Mouse (Mus musculus) midbrain, embryonic 12.5 days (tissue): ENCODE results near the gene Tmem121b. TPM values are rescaled to one million over a fixed set of nuclear protein-coding genes. Genes with fewer than 3 reads are reported as not detected.

Source experiments
- ATAC-seq: fragments of 200-750 bp; cut with Nextera tagmentation; 2 replicates; pipeline ENCODE4 v1.8.0; 2017; ENCODE audit warnings: low read depth, moderate TSS enrichment, moderate library complexity; ENCODE audit not compliant: low FRiP score
- H3K27ac ChIP-seq: fragments of 300-500 bp; sonication (generic); replicated peaks from 2 replicates; pipeline ENCODE4 v1.5.1; 2016; ENCODE audit warnings: mild to moderate bottlenecking
- H3K27me3 ChIP-seq: fragments of 300-500 bp; sonication (generic); 2 replicates; pipeline ENCODE4 v1.6.1; 2016; ENCODE audit warnings: mild to moderate bottlenecking
- H3K36me3 ChIP-seq: fragments of 300-500 bp; sonication (generic); 2 replicates; pipeline ENCODE4 v1.6.1; 2016
- H3K4me1 ChIP-seq: fragments of 300-500 bp; sonication (generic); 2 replicates; pipeline ENCODE4 v1.6.1; 2016
- H3K4me2 ChIP-seq: fragments of 300-500 bp; sonication (generic); replicated peaks from 2 replicates; pipeline ENCODE4 v1.6.1; 2016; ENCODE audit warnings: mild to moderate bottlenecking, moderate library complexity
- H3K4me3 ChIP-seq: fragments of 300-500 bp; sonication (generic); 2 replicates; pipeline ENCODE4 v1.5.1; 2016; ENCODE audit warnings: mild to moderate bottlenecking
- H3K9ac ChIP-seq: fragments of 300-500 bp; sonication (generic); replicated peaks from 2 replicates; pipeline ENCODE4 v1.6.1; 2016; ENCODE audit warnings: mild to moderate bottlenecking, moderate library complexity
- H3K9me3 ChIP-seq: fragments of 300-500 bp; sonication (generic); 2 replicates; pipeline ENCODE4 v1.6.1; 2016; ENCODE audit warnings: mild to moderate bottlenecking
- WGBS: fragments of 180-500 bp; shearing (Covaris S2); methylation state at CpG from one replicate; pipeline ENCODE4 v1.1.7; 2016; 5-methylcytosine and 5-hydroxymethylcytosine counted together
- polyA plus RNA-seq: library from polyadenylated mRNA; unstranded; fragments of >200 nt; fragmentation: Nextera tagmentation; extraction: Ambion mirVana; gene quantifications from 2 replicates; pipeline ENCODE4 v1.2.1, GENCODE M21; 2016

Tmem121b gene
- polyA plus RNA-seq, 1 experiment from 2014 or later, result 2.5 TPM

DNA sequence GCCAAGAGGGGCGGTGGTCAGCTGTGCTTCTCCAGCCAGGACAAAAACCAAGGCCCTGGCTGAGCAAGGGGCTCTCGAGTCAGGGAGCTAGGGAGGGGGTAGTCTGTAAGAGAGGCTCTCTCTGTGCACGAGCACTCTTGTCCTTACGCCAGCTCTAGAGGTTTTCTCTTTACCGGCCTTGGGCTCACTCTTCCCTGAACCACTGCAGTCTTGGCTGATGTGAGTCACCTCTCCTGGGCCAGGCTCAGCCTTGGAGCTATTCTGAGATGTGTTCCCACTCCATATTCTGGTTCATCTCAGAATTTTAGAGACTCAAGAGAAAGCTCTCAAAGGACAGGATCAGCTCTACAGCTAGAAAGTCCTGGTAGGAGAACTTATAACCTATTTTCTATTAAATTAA, 23.7 kb upstream of the Tmem121b start:
- Histone ChIP-seq H3K4me2 (no peak overlapping the region), H3K27ac (no peak overlapping the region), H3K36me3 (peaks cover 63% of the 10 kb centered on the region), H3K4me1 (no peaks in the 10 kb centered on the region), H3K9ac (no peak overlapping the region), H3K9me3 (no peaks in the 10 kb centered on the region), H3K4me3 (no peak overlapping the region), H3K27me3 (no peaks in the 10 kb centered on the region)
- WGBS, result 86% methylated on average over 5 of the region's 5 CpGs
- no peak for ATAC-seq

DNA sequence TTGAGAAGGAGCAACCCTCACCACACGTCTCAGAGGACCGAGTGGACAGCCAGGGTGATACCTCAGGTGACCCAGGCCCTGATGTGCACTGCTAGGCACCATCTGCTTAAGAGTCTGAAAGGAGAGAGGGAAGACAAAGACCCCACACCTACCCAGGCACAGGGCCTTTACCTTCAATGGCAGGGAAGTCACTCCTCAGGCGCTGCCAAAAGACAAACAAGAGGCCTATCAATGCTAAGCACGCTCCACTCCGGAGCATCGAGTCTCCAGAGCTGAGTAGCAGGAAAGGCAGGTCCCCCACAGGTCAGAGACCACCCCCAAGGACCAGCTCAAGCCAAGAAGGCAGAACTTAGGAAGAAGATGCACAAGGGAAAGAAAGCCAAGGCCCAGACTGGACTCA, 23.3 kb upstream of the Tmem121b start:
- Histone ChIP-seq H3K4me1 (no peaks in the 10 kb centered on the region), H3K4me2 (no peak overlapping the region), H3K9me3 (no peaks in the 10 kb centered on the region), H3K4me3 (no peak overlapping the region), H3K27me3 (no peaks in the 10 kb centered on the region), H3K27ac (no peak overlapping the region), H3K36me3 (peaks cover 60% of the 10 kb centered on the region), H3K9ac (no peak overlapping the region)
- ATAC-seq, result no peak
- WGBS, result 87% methylated on average over 6 of the region's 6 CpGs

DNA sequence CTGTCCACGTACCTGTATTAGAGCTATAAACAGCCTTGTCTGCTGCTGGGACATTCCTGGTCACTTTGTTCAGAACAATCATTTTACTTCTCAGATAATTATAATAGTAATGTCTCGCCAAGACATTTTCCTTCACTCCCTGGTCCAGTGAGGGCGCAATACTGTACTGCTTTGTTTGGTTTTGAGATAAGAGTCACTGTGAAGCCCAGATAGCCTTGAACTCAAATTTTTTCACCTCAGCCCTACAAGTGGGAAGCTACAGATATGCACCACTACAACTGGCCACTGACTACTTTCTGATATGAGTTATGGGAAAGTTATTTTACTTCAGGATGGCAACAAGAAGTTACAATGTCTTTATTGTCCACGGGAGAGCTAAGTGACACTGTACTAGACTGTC, 22.8 kb upstream of the Tmem121b start:
- ATAC-seq, result no peak
- no peaks in the 10 kb centered on the region for H3K9me3 ChIP-seq
- H3K9ac ChIP-seq, result no peak overlapping the region
- H3K4me1 ChIP-seq, result no peaks in the 10 kb centered on the region
- H3K4me2 ChIP-seq, result no peak overlapping the region
- peaks cover 60% of the 10 kb centered on the region for H3K36me3 ChIP-seq
- 97% methylated on average over 4 of the region's 4 CpGs for WGBS
- no peak overlapping the region for H3K4me3 ChIP-seq
- H3K27me3 ChIP-seq, result no peaks in the 10 kb centered on the region
- H3K27ac ChIP-seq, result no peak overlapping the region

DNA sequence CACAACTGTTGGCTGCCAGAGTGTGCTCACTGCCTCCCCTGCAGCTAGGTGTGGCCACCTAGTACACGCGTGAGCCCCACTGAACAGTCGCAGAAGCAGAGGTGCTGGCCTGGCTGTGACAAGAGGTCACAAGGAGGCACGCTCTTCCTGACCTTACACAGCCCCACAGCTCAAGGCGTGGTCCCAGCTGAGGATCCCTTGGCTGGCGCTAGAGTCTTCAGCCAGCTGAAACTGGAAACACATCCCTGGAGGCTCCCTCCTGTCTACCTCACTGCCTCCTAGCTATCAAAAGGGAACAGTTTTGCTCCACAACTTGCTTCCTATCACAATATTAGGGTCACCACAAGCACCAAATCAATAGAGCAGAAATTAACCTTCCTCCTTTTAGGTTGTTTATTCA, 17.6 kb upstream of the Tmem121b start:
- Histone ChIP-seq H3K9me3 (no peaks in the 10 kb centered on the region), H3K36me3 (peaks cover 50% of the 10 kb centered on the region)
- WGBS, result 87% methylated on average over 6 of the region's 6 CpGs

DNA sequence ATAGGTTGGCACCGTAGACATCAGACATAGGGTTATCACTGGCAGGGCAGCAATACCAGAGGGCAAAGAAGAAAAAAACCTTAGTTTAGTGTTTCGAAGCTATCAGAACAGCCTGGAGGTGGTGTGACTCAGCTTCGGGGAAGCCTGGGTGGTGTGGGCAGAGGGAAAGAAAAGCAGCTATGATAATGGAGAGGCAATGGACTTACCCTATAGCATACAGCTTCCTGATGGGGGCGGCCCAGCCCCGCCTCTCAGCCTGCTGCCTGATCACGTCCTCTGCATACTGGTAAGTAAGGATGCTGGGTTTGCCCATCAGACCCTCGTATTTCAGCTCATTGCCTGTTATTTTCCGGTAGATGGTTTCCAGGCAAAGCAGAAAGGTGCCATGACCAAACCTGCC, 16.8 kb upstream of the Tmem121b start:
- no peaks in the 10 kb centered on the region for H3K4me1 ChIP-seq
- 84% methylated on average over 8 of the region's 8 CpGs for WGBS
- H3K9me3 ChIP-seq, result no peaks in the 10 kb centered on the region
- H3K36me3 ChIP-seq, result peaks cover 50% of the 10 kb centered on the region
- no peak overlapping the region for H3K27ac ChIP-seq
- H3K4me3 ChIP-seq, result no peak overlapping the region
- H3K9ac ChIP-seq, result no peak overlapping the region
- no peak for ATAC-seq
- no peaks in the 10 kb centered on the region for H3K27me3 ChIP-seq
- no peak overlapping the region for H3K4me2 ChIP-seq

More for the DNA sequence above, 17.6 kb upstream of the Tmem121b start:
- Histone ChIP-seq H3K9ac (no peak overlapping the region), H3K4me1 (no peaks in the 10 kb centered on the region), H3K4me3 (no peak overlapping the region), H3K4me2 (no peak overlapping the region), H3K27ac (no peak overlapping the region), H3K27me3 (no peaks in the 10 kb centered on the region)
- no peak for ATAC-seq

DNA sequence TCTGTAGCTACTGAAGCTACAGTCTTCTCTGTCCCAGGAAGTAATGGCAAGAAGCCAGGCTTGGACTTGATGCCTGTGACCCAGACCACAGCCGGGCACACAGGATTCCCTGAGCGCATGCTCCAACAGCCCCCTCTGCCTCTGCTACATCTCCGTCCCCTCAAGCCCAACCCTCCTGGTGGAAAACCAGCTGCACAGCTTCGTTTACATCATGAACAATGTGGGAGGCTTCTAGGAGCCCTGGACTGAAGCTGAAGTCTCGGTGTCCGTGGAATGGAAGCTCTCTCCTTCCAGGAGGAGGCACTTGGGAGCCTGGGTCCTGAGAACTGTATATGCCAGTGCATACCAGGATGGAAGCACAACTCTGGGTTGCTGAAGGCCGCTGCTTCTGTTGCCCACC, 16.4 kb upstream of the Tmem121b start:
- H3K36me3 ChIP-seq, result peaks cover 50% of the 10 kb centered on the region
- no peak overlapping the region for H3K27ac ChIP-seq
- WGBS, result 90% methylated on average over 7 of the region's 7 CpGs
- no peaks in the 10 kb centered on the region for H3K4me1 ChIP-seq
- no peaks in the 10 kb centered on the region for H3K27me3 ChIP-seq
- no peak overlapping the region for H3K9ac ChIP-seq
- H3K4me3 ChIP-seq, result no peak overlapping the region
- no peaks in the 10 kb centered on the region for H3K9me3 ChIP-seq
- no peak overlapping the region for H3K4me2 ChIP-seq
- no peak for ATAC-seq

DNA sequence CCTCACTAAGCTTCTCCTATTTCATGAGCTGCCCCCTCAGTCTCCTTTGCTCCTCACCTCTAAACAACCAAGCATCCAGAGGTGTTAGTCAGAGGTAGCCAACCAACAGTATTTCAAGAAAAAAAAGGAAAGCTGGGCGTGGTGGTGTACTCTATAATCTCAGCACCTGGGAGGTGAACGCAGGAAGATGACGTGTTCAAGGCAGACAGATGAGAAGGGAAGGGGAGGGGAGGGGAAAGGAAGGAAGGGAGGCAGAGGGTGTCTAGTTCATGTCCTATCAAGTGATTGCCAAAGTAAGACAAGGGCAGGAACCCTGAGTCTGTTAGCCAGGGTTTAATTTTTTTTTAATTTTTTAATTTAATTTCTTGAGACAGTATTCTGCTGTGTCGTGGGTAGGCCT, 15.0 kb upstream of the Tmem121b start:
- no peak overlapping the region for H3K4me3 ChIP-seq
- no peaks in the 10 kb centered on the region for H3K27me3 ChIP-seq
- no peak for ATAC-seq
- no peak overlapping the region for H3K4me2 ChIP-seq
- peaks cover 39% of the 10 kb centered on the region for H3K36me3 ChIP-seq
- H3K9me3 ChIP-seq, result no peaks in the 10 kb centered on the region
- no peaks in the 10 kb centered on the region for H3K4me1 ChIP-seq
- no peak overlapping the region for H3K27ac ChIP-seq
- no peak overlapping the region for H3K9ac ChIP-seq
- WGBS, result 92% methylated on average over 4 of the region's 4 CpGs

DNA sequence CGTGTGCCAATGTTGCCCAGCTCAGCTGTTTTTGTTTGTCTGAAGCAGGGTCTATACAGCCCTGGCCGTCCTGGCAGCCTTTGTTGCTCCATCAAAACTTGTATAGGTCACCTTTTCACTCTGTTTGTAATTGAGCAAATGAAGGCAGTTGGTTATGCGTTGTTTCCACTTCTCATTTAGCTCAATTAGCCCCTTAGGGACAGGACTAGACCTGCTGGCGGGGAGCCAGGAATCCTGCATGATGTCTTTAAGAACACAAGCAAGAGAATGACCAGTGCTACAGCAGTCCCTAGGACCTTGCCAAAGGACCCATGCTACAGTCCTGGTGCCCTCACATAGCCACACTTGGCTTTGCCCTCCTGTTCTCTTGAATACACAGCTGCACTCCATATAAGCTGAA, 11.9 kb upstream of the Tmem121b start:
- no peak for ATAC-seq
- peaks cover 18% of the 10 kb centered on the region for H3K36me3 ChIP-seq
- no peak overlapping the region for H3K9ac ChIP-seq
- no peaks in the 10 kb centered on the region for H3K27me3 ChIP-seq
- no peaks in the 10 kb centered on the region for H3K4me1 ChIP-seq
- H3K9me3 ChIP-seq, result peaks cover 2% of the 10 kb centered on the region; the same call in 1 of the 2 replicates
- H3K27ac ChIP-seq, result no peak overlapping the region
- H3K4me2 ChIP-seq, result no peak overlapping the region
- WGBS, result 77% methylated on average over 4 of the region's 4 CpGs
- no peak overlapping the region for H3K4me3 ChIP-seq

DNA sequence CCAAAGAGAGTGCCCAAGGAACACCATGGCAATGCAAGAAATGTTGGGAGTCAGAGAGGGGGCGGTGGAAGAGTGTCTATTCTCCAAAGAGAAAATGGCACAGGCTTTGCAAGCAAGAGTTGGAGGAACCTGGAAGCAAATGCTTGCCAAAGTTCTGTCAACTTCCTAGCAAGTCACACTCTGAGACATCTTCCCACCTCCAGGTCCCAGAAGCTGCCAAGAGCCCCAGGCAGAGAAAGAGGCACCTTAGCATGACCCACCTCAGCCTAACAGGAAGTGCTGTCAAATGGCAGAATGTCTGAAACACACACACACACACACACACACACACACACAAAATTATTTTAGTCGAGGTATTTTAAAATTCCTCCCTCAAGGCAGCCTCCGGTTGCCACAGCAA, 10.4 kb upstream of the Tmem121b start:
- H3K27me3 ChIP-seq, result no peaks in the 10 kb centered on the region
- peaks cover 7% of the 10 kb centered on the region; the same call in 1 of the 2 replicates for H3K36me3 ChIP-seq
- no peaks in the 10 kb centered on the region for H3K4me1 ChIP-seq
- no peak for ATAC-seq
- WGBS, result 79% methylated on average over 3 of the region's 3 CpGs
- no peak overlapping the region for H3K4me3 ChIP-seq
- no peak overlapping the region for H3K27ac ChIP-seq
- H3K9ac ChIP-seq, result no peak overlapping the region
- peaks cover 6% of the 10 kb centered on the region for H3K9me3 ChIP-seq
- no peak overlapping the region for H3K4me2 ChIP-seq

DNA sequence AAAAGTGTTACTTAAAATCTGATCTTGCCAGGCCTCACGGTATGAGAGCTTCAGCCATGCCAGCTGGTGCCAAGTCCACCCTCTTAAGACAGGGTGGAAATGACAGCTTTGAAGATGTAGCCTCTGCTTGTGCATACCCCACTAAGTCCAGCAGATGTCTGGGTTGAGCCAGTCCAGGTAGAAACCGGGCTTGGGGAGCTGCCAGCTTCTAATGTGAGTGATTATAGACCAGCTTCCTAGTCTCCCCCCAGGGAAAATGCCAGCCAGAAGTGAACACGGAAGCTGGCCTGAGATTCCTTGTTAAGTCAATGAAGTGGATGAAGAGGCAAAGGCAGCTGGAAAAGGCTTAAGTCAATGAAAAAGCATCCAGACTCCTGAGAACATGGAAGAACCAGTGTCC, 2.9 kb upstream of the Tmem121b start:
- no peak overlapping the region for H3K4me3 ChIP-seq
- no peak for ATAC-seq
- H3K27me3 ChIP-seq, result peaks cover 17% of the 10 kb centered on the region
- no peak overlapping the region for H3K27ac ChIP-seq
- peaks cover 6% of the 10 kb centered on the region for H3K9me3 ChIP-seq
- H3K4me2 ChIP-seq, result no peak overlapping the region
- H3K4me1 ChIP-seq, result peaks cover 26% of the 10 kb centered on the region
- no peak overlapping the region for H3K9ac ChIP-seq
- H3K36me3 ChIP-seq, result no peaks in the 10 kb centered on the region
- WGBS, result 68% methylated on average over 3 of the region's 3 CpGs

DNA sequence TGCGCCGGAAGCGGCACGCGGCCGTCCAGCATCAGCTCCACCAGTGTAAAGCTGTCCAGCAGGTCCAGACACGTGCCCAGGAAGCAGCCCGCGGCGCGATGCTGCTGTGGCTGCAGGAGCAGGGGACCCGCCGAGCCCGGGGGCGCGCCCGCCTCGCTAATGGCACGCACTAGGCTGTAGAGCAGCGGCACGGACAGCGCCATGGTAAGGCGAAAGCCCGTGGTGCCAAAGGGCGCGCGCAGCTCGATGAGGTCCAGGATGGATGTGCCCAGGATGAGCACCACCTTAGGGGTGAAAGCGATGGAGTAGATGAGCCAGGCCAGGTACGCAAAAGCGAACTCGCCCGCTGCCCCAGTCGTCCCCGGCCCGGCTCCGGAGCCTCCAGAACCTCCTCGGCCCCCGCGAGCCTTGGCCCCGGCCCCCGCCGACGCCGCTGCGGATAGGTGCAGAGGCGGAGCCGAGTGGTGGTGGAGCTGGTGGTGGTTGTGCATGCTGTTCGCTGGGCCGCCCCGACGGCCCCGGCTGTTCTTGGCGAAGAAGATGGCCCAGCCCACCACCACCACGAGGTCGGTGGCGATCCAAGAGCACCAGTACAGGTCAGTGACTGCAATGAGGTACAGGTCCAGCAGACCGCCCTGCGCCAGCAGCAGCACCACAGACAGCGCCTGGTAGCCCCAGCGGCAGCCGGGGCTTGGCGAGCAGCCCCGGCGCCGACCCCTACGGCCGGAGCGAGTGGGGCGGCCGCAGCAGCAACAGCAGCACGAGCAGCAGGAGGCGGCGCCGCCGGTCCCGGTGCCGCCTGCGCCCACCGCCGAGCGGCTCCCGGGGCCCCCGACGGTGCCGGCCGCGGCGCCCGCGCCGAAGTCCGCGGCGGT, 871 bp downstream of the Tmem121b start:
- peak overlapping the region; percentile 79 for H3K4me2 ChIP-seq
- peak overlapping the region; percentile 97 for H3K27ac ChIP-seq
- no peaks in the 10 kb centered on the region for H3K9me3 ChIP-seq
- peak overlapping the region; percentile 87 for H3K9ac ChIP-seq
- H3K36me3 ChIP-seq, result no peaks in the 10 kb centered on the region
- WGBS, result 2% methylated on average over 92 of the region's 95 CpGs
- peak; percentile 11 for ATAC-seq
- H3K27me3 ChIP-seq, result peaks cover 26% of the 10 kb centered on the region
- H3K4me3 ChIP-seq, result peak overlapping the region; percentile 79
- peaks cover 40% of the 10 kb centered on the region for H3K4me1 ChIP-seq

DNA sequence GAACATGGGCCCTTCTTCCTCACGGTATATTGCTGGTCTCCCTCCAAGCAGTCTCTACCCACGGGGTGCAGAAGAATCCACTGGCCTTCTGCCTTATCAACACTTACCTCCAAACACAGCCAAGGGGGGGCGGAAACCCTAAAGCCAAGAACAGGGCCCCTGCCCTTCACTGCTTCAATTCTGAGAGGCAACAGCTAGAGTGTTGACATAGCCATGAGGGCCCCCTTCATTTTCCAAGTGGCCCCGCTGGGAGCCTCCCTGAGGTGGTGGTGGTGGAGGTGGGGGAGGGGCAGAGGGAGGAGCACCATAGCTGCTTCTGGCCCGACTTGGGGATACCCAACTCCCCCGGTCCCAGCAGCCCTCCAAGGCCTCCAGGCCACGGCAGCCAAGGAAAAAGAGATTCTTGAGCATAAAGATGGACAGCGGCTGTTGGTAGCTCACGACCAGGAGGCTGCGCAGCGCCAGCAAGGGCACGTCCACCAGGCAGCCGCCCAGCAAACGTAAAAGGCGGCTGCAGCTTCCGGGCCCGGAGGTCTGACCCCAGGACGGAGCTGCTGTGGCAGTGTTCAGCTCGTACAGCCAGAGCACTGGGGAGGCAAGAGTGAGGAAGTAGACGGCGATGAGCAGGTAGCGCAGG, 1.6 kb downstream of the Tmem121b start:
- Histone ChIP-seq H3K4me1 (peaks cover 40% of the 10 kb centered on the region), H3K9ac (peak overlapping the region; percentile 87), H3K36me3 (no peaks in the 10 kb centered on the region), H3K9me3 (no peaks in the 10 kb centered on the region), H3K27me3 (peaks cover 26% of the 10 kb centered on the region), H3K4me3 (peak overlapping the region; percentile 79), H3K27ac (no peak overlapping the region), H3K4me2 (peak overlapping the region; percentile 79)
- ATAC-seq, result no peak
- 12% methylated on average over 22 of the region's 22 CpGs for WGBS
